In the genomic region with DNA sequence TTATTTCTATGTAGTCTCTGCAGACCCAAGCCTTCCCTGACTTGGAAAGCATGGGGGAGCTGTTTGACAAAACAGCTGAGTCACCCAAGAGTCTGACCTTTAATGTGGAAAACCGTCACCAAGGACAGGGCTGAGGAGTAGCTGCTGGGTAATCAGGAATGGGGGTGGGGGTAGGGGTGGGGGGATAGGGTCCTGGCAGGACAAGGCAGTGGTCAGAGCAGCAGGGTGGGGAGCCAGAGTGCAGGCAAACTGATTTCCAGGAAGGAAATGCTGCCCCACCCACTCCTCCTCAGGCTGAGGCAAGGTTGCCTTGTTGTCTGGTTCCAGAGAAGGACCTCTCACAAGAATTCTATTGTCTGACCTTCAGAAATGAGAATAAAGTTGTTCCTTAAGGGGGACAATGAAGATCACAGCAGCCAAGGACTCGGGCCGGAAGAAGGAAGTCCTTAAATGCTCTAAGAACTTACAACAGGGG, we compare ENCODE assay signal across 12 mouse cellular contexts.
DNase-seq lines count a peak whose midpoint lies in the region; TF ChIP-seq lines count a peak whose summit lies in the region.
"Had no signal": no experiment of that assay in that cellular context is flagged by ENCODE, and none has a peak within 500 bp of the region (broad histone marks: within the 10 kb centered on the region; RNA-seq: fewer than 3 reads in every experiment).

No protein-coding gene starts in this region.

- TF ChIP-seq CTCF in gastrocnemius, adult 2 months (IDR thresholded peaks at IDR 0.05), result no peak
- TF ChIP-seq CTCF in left cerebral cortex, adult 2 months (IDR thresholded peaks at IDR 0.05), result no peak

- intact Hi-C loops in gastrocnemius, adult 2 months (cut with DNase I), result no loop called here
- intact Hi-C loops in left cerebral cortex, adult 2 months (cut with DNase I), result no loop called here

- H3K4me3 ChIP-seq in gastrocnemius, adult 2 months, result no peak overlapping the region
- H3K4me3 ChIP-seq in left cerebral cortex, adult 2 months, result no peak overlapping the region
- H3K4me3 ChIP-seq: hindbrain, embryonic 15.5 days had no signal

- peak overlapping the region; percentile 71; the same call in 1 of the 2 replicates for H3K27ac ChIP-seq in gastrocnemius, adult 2 months
- no peak overlapping the region for H3K27ac ChIP-seq in left cerebral cortex, adult 2 months
- H3K27ac ChIP-seq: hindbrain, embryonic 15.5 days had no signal

- DNase-seq in gastrocnemius, adult 2 months, result no peak
- no peak for DNase-seq in gastrocnemius, postnatal 4 days (ENCODE audit: low spot score in 2 of 2)
- DNase-seq in ovary, adult 18-20 months (ENCODE audit: low spot score), result peak; percentile 9
- no peak for DNase-seq in ovary, postnatal 14 days (ENCODE audit: low spot score)
- peak; percentile 34 for DNase-seq in heart, postnatal 4 days
- no peak for DNase-seq in spleen, postnatal 14 days (ENCODE audit: low spot score in 2 of 2)
- no peak for DNase-seq in left cerebral cortex, adult 2 months (ENCODE audit: extremely low spot score in 1 of 2, low spot score in 2 of 2)
- DNase-seq in frontal cortex, adult 2 months (ENCODE audit: extremely low spot score in 1 of 2, low spot score in 1 of 2), result no peak
- DNase-seq: liver; right cerebral cortex, postnatal 4 days; thymus, adult 18-20 months had no signal

Comparison
In these comparisons a context has a peak if more than half of its experiments do, and no peak if none do; other contexts are left out.
1. DNase-seq: peak in ovary, adult 18-20 months (single experiment) and heart, postnatal 4 days (single experiment); none in gastrocnemius, adult 2 months (single experiment), gastrocnemius, postnatal 4 days (0 of 2), ovary, postnatal 14 days (single experiment), spleen, postnatal 14 days (0 of 2), left cerebral cortex, adult 2 months (0 of 2) and frontal cortex, adult 2 months (0 of 2).